Mouse (Mus musculus) naive thymus-derived CD4-positive, alpha-beta T cell, adult 2 months (primary cell): ENCODE measurements around the gene Ube4a.
A peak's percentile ranks its signal among the peaks of the same experiment; 100 is the strongest.

Experiments
- DNase-seq: peaks from one replicate; pipeline ENCODE4 v3.0.0-alpha.2; 2011; ENCODE audit warnings: low read depth

Gene Ube4a

GRCm38 (mm10) chr9:44900402-44900801 is 65.0 kb downstream of the Ube4a start:
- no peak for DNase-seq

- DNase-seq = no peak
Observed at GRCm38 (mm10) chr9:44899716-44900115, 65.7 kb downstream of the Ube4a start.

- no peak for DNase-seq
Observed at GRCm38 (mm10) chr9:44897024-44897423, 68.4 kb downstream of the Ube4a start.

- no peak for DNase-seq
Observed at GRCm38 (mm10) chr9:44892664-44893063, 72.7 kb downstream of the Ube4a start.

GRCm38 (mm10) chr9:44891210-44891609 is 74.2 kb downstream of the Ube4a start:
- no peak for DNase-seq

GRCm38 (mm10) chr9:44890122-44890521 is 75.3 kb downstream of the Ube4a start:
- no peak for DNase-seq

- DNase-seq = no peak
Observed at GRCm38 (mm10) chr9:44888114-44888624, 77.2 kb downstream of the Ube4a start.

GRCm38 (mm10) chr9:44882981-44883569 is 82.3 kb downstream of the Ube4a start:
- DNase-seq = peak; percentile 53

GRCm38 (mm10) chr9:44882436-44882980 is 82.9 kb downstream of the Ube4a start:
- peak; percentile 77 for DNase-seq

GRCm38 (mm10) chr9:44881941-44882435 is 83.4 kb downstream of the Ube4a start:
- no peak for DNase-seq

GRCm38 (mm10) chr9:44881221-44881871 is 84.1 kb downstream of the Ube4a start, which contains the start of gene Kmt2a:
Kmt2a (minus strand) TSS chr9:44881296.
- peak; percentile 98 for DNase-seq

- DNase-seq = no peak
Observed at GRCm38 (mm10) chr9:44880309-44881081, 84.9 kb downstream of the Ube4a start.

GRCm38 (mm10) chr9:44879694-44880271 is 85.6 kb downstream of the Ube4a start:
- DNase-seq = no peak

- DNase-seq = peak; percentile 62
Observed at GRCm38 (mm10) chr9:44878776-44879500, 86.5 kb downstream of the Ube4a start.

- DNase-seq = no peak
Observed at GRCm38 (mm10) chr9:44877686-44878085, 87.7 kb downstream of the Ube4a start.

- DNase-seq = no peak
Observed at GRCm38 (mm10) chr9:44875476-44875875, 89.9 kb downstream of the Ube4a start.

GRCm38 (mm10) chr9:44874198-44874597 is 91.2 kb downstream of the Ube4a start:
- no peak for DNase-seq

- DNase-seq = peak; percentile 46
Observed at GRCm38 (mm10) chr9:44873665-44874064, 91.7 kb downstream of the Ube4a start.
